Mouse (Mus musculus) erythroblast, embryonic 14.5 days (primary cell): ENCODE results near the gene Vdr.

Experiments
- GATA1 ChIP-seq: IDR thresholded peaks from 2 replicates; pipeline ENCODE4 v1.6.1; 2012; ENCODE audit warnings: low read length, inconsistent platforms, mixed read lengths
- TAL1 ChIP-seq: IDR thresholded peaks from 3 replicates; pipeline ENCODE4 v1.6.1; 2012; ENCODE audit warnings: low read length, inconsistent platforms, mixed read lengths

DNA sequence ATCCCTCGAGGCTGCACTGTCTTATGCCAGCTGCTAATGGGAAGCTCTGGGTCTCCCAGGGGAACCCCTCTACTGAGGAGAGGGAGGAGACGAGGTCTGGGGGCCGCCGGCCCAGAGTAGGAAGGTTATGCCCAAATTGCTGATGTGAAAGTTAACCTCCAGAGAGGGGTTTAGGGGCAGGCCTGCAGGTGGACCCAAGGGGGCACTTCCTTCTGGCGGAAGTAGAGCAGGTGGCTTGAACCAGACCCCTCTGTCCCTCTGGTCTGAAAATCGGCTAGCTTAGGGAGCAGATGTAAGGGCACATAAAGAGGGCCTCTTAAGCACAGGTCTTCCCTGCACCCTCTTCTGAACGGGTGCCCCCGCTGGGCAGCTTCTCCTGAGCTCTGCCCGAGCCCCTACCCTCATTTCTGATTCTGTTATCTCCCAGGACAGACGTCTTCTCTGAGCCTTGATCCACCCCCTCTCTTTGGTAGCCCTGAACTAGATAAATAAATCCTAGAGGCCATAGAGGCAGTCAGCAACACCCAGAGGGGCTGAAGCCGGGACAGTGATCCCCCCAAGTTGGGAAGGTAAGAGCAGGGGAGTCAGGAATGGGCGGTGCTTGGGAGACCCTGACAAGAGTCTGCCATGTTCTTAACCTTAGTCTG lies 84.4 kb downstream of the Vdr start:
- no peak for TF ChIP-seq GATA1
- no peak for TF ChIP-seq TAL1
